Mouse (Mus musculus) myocyte (in vitro differentiated cells): Measurements from ENCODE around the gene Olfr1513.

ENCODE experiments used
- MYOG ChIP-seq, 3 experiments: IDR thresholded peaks; one replicate each; pipeline ENCODE4 v1.6.1; 2011; ENCODE audit warnings: control low read depth in 2 of 3, low read depth in 2 of 3, mild to moderate bottlenecking in 2 of 3; ENCODE audit not compliant: insufficient read length in 2 of 3, control insufficient read depth in 1 of 3, insufficient read depth in 1 of 3
- REST ChIP-seq: IDR thresholded peaks from one replicate; pipeline ENCODE4 v1.6.1; 2011; ENCODE audit warnings: mild to moderate bottlenecking, control low read depth, moderate library complexity; ENCODE audit not compliant: insufficient read depth, insufficient read length

DNA sequence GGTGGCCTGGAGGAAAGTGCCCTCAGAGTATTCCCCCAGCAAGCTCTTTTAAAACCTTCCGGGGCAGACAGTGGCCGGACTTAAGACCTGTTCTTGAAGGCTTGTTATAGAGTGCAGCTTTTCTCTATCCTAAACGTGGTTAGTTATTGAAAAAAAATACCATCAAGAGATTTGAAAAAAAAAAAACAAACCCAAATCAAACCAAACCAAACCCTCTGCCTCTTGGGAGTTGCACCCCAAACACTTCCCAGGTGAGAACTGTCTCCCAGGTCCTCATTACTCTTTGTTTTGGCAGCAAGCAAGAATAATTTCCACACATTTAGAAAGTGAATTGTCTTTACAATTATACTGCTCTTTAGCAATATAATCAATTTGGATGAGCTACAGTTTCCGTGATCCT lies 41.1 kb upstream of the Olfr1513 start, which contains the start of gene Olfr1511:
- TF ChIP-seq REST: no peak
- no peak for TF ChIP-seq MYOG (IDR thresholded peaks at IDR 0.05; ENCODE audit: control insufficient read depth in 1 of 3, insufficient read depth in 1 of 3, insufficient read length in 2 of 3, low read depth in 2 of 3)
